Mouse (Mus musculus) erythroblast, embryonic 14.5 days (primary cell): Measurements from ENCODE around the gene Mrps27. TPM values are rescaled to one million over a fixed set of nuclear protein-coding genes. Genes with fewer than 3 reads are reported as not detected.

Experiments
- H3K27me3 ChIP-seq: 2 replicates; pipeline ENCODE4 v1.6.1; 2012; ENCODE audit warnings: inconsistent platforms; ENCODE audit not compliant: control insufficient read depth
- H3K36me3 ChIP-seq: 2 replicates; pipeline ENCODE4 v1.6.1; 2012; ENCODE audit warnings: mild to moderate bottlenecking, inconsistent platforms; ENCODE audit not compliant: control insufficient read depth
- H3K4me1 ChIP-seq: 2 replicates; pipeline ENCODE4 v1.6.1; 2012; ENCODE audit warnings: inconsistent platforms; ENCODE audit not compliant: control insufficient read depth
- H3K4me3 ChIP-seq: replicated peaks from 2 replicates; pipeline ENCODE3; 2012; ENCODE audit warnings: moderate library complexity, mild to moderate bottlenecking, inconsistent platforms
- H3K9me3 ChIP-seq: 2 replicates; pipeline ENCODE4 v1.6.1; 2012; ENCODE audit warnings: low read length, inconsistent platforms, mixed read lengths; ENCODE audit not compliant: control insufficient read depth
- GATA1 ChIP-seq: IDR thresholded peaks from 2 replicates; pipeline ENCODE4 v1.6.1; 2012; ENCODE audit warnings: low read length, inconsistent platforms, mixed read lengths
- TAL1 ChIP-seq: IDR thresholded peaks from 3 replicates; pipeline ENCODE4 v1.6.1; 2012; ENCODE audit warnings: low read length, inconsistent platforms, mixed read lengths
- polyA plus RNA-seq: library from polyadenylated mRNA; stranded (reverse); fragments of >175 nt; gene quantifications from 2 replicates; pipeline ENCODE4 v1.2.3, GENCODE M21; 2012

The Mrps27 gene
- polyA plus RNA-seq, 1 experiment, result 0.29 TPM

GRCm38 (mm10) chr13:99451276-99451675 lies 106.7 kb downstream of the Mrps27 start:
- Histone ChIP-seq H3K4me1 (no peaks in the 10 kb centered on the region), H3K4me3 (no peak overlapping the region), H3K27me3 (no peaks in the 10 kb centered on the region), H3K36me3 (no peaks in the 10 kb centered on the region), H3K9me3 (no peaks in the 10 kb centered on the region)
- TF ChIP-seq TAL1, result no peak
- TF ChIP-seq GATA1, result no peak

GRCm38 (mm10) chr13:99452444-99452843 lies 107.9 kb downstream of the Mrps27 start:
- TF ChIP-seq TAL1 (no peak), GATA1 (no peak)
- H3K4me3 ChIP-seq, result no peak overlapping the region
- no peaks in the 10 kb centered on the region for H3K9me3 ChIP-seq
- H3K4me1 ChIP-seq, result no peaks in the 10 kb centered on the region
- H3K36me3 ChIP-seq, result no peaks in the 10 kb centered on the region
- H3K27me3 ChIP-seq, result no peaks in the 10 kb centered on the region

GRCm38 (mm10) chr13:99454977-99455376 lies 110.4 kb downstream of the Mrps27 start:
- Histone ChIP-seq H3K9me3 (no peaks in the 10 kb centered on the region), H3K4me3 (no peak overlapping the region), H3K27me3 (no peaks in the 10 kb centered on the region), H3K36me3 (no peaks in the 10 kb centered on the region), H3K4me1 (no peaks in the 10 kb centered on the region)
- TF ChIP-seq GATA1 (no peak), TAL1 (no peak)

GRCm38 (mm10) chr13:99458658-99459386 lies 114.2 kb downstream of the Mrps27 start:
- H3K27me3 ChIP-seq, result no peaks in the 10 kb centered on the region
- H3K4me1 ChIP-seq, result no peaks in the 10 kb centered on the region
- H3K9me3 ChIP-seq, result no peaks in the 10 kb centered on the region
- H3K4me3 ChIP-seq, result no peak overlapping the region
- TF ChIP-seq TAL1, result no peak
- no peak for TF ChIP-seq GATA1
- no peaks in the 10 kb centered on the region for H3K36me3 ChIP-seq

GRCm38 (mm10) chr13:99459612-99460011 lies 115.0 kb downstream of the Mrps27 start:
- H3K27me3 ChIP-seq, result no peaks in the 10 kb centered on the region
- no peaks in the 10 kb centered on the region for H3K4me1 ChIP-seq
- H3K4me3 ChIP-seq, result no peak overlapping the region
- TF ChIP-seq GATA1 (no peak), TAL1 (no peak)
- no peaks in the 10 kb centered on the region for H3K36me3 ChIP-seq
- H3K9me3 ChIP-seq, result no peaks in the 10 kb centered on the region

GRCm38 (mm10) chr13:99461886-99462285 lies 117.3 kb downstream of the Mrps27 start:
- H3K4me3 ChIP-seq, result no peak overlapping the region
- no peaks in the 10 kb centered on the region for H3K9me3 ChIP-seq
- TF ChIP-seq GATA1 (no peak), TAL1 (no peak)
- H3K27me3 ChIP-seq, result no peaks in the 10 kb centered on the region
- H3K36me3 ChIP-seq, result no peaks in the 10 kb centered on the region
- no peaks in the 10 kb centered on the region for H3K4me1 ChIP-seq

DNA sequence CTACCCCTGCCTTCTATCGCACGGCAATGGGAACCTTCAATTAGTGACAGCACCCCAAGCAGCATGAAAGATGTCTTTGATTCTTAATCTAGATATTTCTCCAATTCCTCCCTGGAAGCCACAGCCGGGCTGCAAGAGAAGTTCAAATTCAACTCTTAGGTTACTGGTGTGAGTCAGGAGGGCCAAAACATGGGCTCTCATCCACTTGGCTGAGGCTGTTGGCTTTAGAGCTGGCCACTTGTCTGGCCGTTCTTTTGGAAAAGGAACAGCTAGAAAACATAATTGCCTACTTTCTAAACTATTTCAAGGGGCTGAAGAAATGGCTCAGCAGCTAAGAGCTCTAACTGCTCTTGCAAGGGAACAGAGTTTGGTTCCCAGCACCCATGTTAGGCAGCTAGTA lies 120.0 kb downstream of the Mrps27 start:
- Histone ChIP-seq H3K36me3 (no peaks in the 10 kb centered on the region), H3K4me3 (no peak overlapping the region), H3K27me3 (no peaks in the 10 kb centered on the region), H3K9me3 (no peaks in the 10 kb centered on the region), H3K4me1 (no peaks in the 10 kb centered on the region)
- no peak for TF ChIP-seq TAL1
- TF ChIP-seq GATA1, result no peak

Other genes starting within 250 kb of the Mrps27 start
- not detected in 2 replicates for gene Zfp366, start 160.0 kb upstream of the Mrps27 start, polyA plus RNA-seq
- 0.41 and 0.82 TPM in 2 replicates for gene Ptcd2, start 81 bp upstream of the Mrps27 start, polyA plus RNA-seq
- not detected in 2 replicates for gene Map1b, start 171.8 kb downstream of the Mrps27 start, polyA plus RNA-seq